Mouse (Mus musculus) stomach, embryonic 14.5 days (tissue): ENCODE data around the gene Hnf1a. TPM values are rescaled to one million over a fixed set of nuclear protein-coding genes. Genes with fewer than 3 reads are reported as not detected.

Source experiments
- ATAC-seq: fragments of 200-750 bp; cut with Nextera tagmentation; 2 replicates; pipeline ENCODE4 v1.8.0; 2017; ENCODE audit warnings: low read depth, moderate TSS enrichment; ENCODE audit not compliant: insufficient number of reproducible peaks, insufficient read depth, low FRiP score
- H3K27ac ChIP-seq: fragments of 300-500 bp; sonication (generic); 2 replicates; pipeline ENCODE4 v1.5.1; 2014; ENCODE audit warnings: mild to moderate bottlenecking, low read length, moderate library complexity, mixed read lengths
- H3K27me3 ChIP-seq: fragments of 300-500 bp; sonication (generic); 2 replicates; pipeline ENCODE4 v1.6.1; 2014; ENCODE audit warnings: low read length, control low read depth, mixed read lengths; ENCODE audit not compliant: control insufficient read depth, insufficient read depth
- H3K36me3 ChIP-seq: fragments of 300-500 bp; sonication (generic); 2 replicates; pipeline ENCODE4 v1.6.1; 2014; ENCODE audit warnings: mild to moderate bottlenecking, control low read depth, low read length, moderate library complexity, mixed read lengths; ENCODE audit not compliant: control insufficient read depth, insufficient read depth
- H3K4me1 ChIP-seq: fragments of 300-500 bp; sonication (generic); 2 replicates; pipeline ENCODE4 v1.6.1; 2014; ENCODE audit warnings: low read length, control low read depth, mixed read lengths; ENCODE audit not compliant: control insufficient read depth, insufficient read depth
- H3K4me2 ChIP-seq: fragments of 300-500 bp; sonication (generic); replicated peaks from 2 replicates; pipeline ENCODE4 v1.6.1; 2014; ENCODE audit warnings: low read depth, low read length, control low read depth
- H3K4me3 ChIP-seq: fragments of 300-500 bp; sonication (generic); 2 replicates; pipeline ENCODE4 v1.5.1; 2014; ENCODE audit warnings: low read depth, low read length, control low read depth
- H3K9ac ChIP-seq: fragments of 300-500 bp; sonication (generic); replicated peaks from 2 replicates; pipeline ENCODE4 v1.6.1; 2014; ENCODE audit warnings: low read depth, mild to moderate bottlenecking, control low read depth, low read length, moderate library complexity, mixed read lengths
- H3K9me3 ChIP-seq: fragments of 300-500 bp; sonication (generic); 2 replicates; pipeline ENCODE4 v1.6.1; 2016; ENCODE audit warnings: low read depth, low read length, control low read depth; ENCODE audit not compliant: control insufficient read depth
- WGBS: fragments of 180-500 bp; shearing (Covaris S2); extraction: QIAGEN DNeasy Blood & Tissue Kit; methylation state at CpG from one replicate; pipeline ENCODE4 v1.1.7; 2014; 5-methylcytosine and 5-hydroxymethylcytosine counted together
- polyA plus RNA-seq: library from polyadenylated mRNA; unstranded; fragments of >200 nt; fragmentation: Nextera tagmentation; extraction: Ambion mirVana; gene quantifications from 2 replicates; pipeline ENCODE4 v1.2.1, GENCODE M21; 2014

Gene Hnf1a
- polyA plus RNA-seq, 1 experiment from 2014 or later: 7.1 TPM

- no peaks in the 10 kb centered on the region for H3K36me3 ChIP-seq
- no peaks in the 10 kb centered on the region for H3K27me3 ChIP-seq
- no peak for ATAC-seq
- H3K9ac ChIP-seq: no peak overlapping the region
- no peaks in the 10 kb centered on the region for H3K4me1 ChIP-seq
- H3K4me3 ChIP-seq: no peak overlapping the region
- no peaks in the 10 kb centered on the region for H3K9me3 ChIP-seq
- no peak overlapping the region for H3K4me2 ChIP-seq
- WGBS: 59% methylated on average over 11 of the region's 11 CpGs
- H3K27ac ChIP-seq: no peak overlapping the region
Observed at GRCm38 (mm10) chr5:114978473-114978872, 7.6 kb upstream of the Hnf1a start.

GRCm38 (mm10) chr5:114976935-114977334 is 6.0 kb upstream of the Hnf1a start:
- Histone ChIP-seq H3K4me3 (no peak overlapping the region), H3K9ac (no peak overlapping the region), H3K27ac (no peak overlapping the region), H3K4me2 (no peak overlapping the region), H3K9me3 (no peaks in the 10 kb centered on the region), H3K27me3 (no peaks in the 10 kb centered on the region), H3K36me3 (no peaks in the 10 kb centered on the region), H3K4me1 (no peaks in the 10 kb centered on the region)
- ATAC-seq: no peak

- H3K9ac ChIP-seq: no peak overlapping the region
- H3K4me3 ChIP-seq: no peak overlapping the region
- ATAC-seq: no peak
- H3K36me3 ChIP-seq: no peaks in the 10 kb centered on the region
- H3K4me1 ChIP-seq: 0 out of 2 replicates have a peak, but pooled peaks cover 6% of the 10 kb centered on the region
- no peak overlapping the region for H3K27ac ChIP-seq
- H3K9me3 ChIP-seq: no peaks in the 10 kb centered on the region
- H3K27me3 ChIP-seq: no peaks in the 10 kb centered on the region
- H3K4me2 ChIP-seq: no peak overlapping the region
- 68% methylated on average over 8 of the region's 8 CpGs for WGBS
Observed at GRCm38 (mm10) chr5:114973131-114973530, 2.2 kb upstream of the Hnf1a start.

- Histone ChIP-seq H3K36me3 (no peaks in the 10 kb centered on the region), H3K4me2 (peak overlapping the region; percentile 33; the same call in 1 of the 2 replicates), H3K9ac (no peak overlapping the region), H3K4me1 (0 out of 2 replicates have a peak, but pooled peaks cover 9% of the 10 kb centered on the region), H3K9me3 (no peaks in the 10 kb centered on the region), H3K4me3 (no peak overlapping the region), H3K27me3 (no peaks in the 10 kb centered on the region), H3K27ac (no peak overlapping the region)
- ATAC-seq: no peak
- 67% methylated on average over 9 of the region's 9 CpGs for WGBS
Observed at GRCm38 (mm10) chr5:114972201-114972600, 1.3 kb upstream of the Hnf1a start.

GRCm38 (mm10) chr5:114969609-114970215 is 1.2 kb downstream of the Hnf1a start:
- peak overlapping the region; percentile 90 for H3K27ac ChIP-seq
- H3K27me3 ChIP-seq: no peaks in the 10 kb centered on the region
- H3K9me3 ChIP-seq: no peaks in the 10 kb centered on the region
- 43% methylated on average over 13 of the region's 13 CpGs for WGBS
- H3K9ac ChIP-seq: peak overlapping the region; percentile 48
- H3K4me3 ChIP-seq: peak overlapping the region; percentile 35
- H3K4me2 ChIP-seq: peak overlapping the region; percentile 33
- ATAC-seq: no peak
- H3K36me3 ChIP-seq: no peaks in the 10 kb centered on the region
- H3K4me1 ChIP-seq: peaks cover 14% of the 10 kb centered on the region; the same call in 1 of the 2 replicates

GRCm38 (mm10) chr5:114969064-114969463 is 1.8 kb downstream of the Hnf1a start:
- Histone ChIP-seq H3K4me3 (peak overlapping the region; percentile 35), H3K27ac (peak overlapping the region; percentile 90), H3K4me1 (peaks cover 14% of the 10 kb centered on the region; the same call in 1 of the 2 replicates), H3K36me3 (no peaks in the 10 kb centered on the region), H3K27me3 (no peaks in the 10 kb centered on the region), H3K9me3 (no peaks in the 10 kb centered on the region), H3K4me2 (peak overlapping the region; percentile 33; the same call in 1 of the 2 replicates), H3K9ac (peak overlapping the region; percentile 39; the same call in 1 of the 2 replicates)
- no peak for ATAC-seq
- 9% methylated on average over 4 of the region's 4 CpGs for WGBS

- H3K4me2 ChIP-seq: peak overlapping the region; percentile 33
- H3K36me3 ChIP-seq: no peaks in the 10 kb centered on the region
- H3K4me3 ChIP-seq: peak overlapping the region; percentile 35
- no peaks in the 10 kb centered on the region for H3K27me3 ChIP-seq
- WGBS: 21% methylated on average over 7 of the region's 7 CpGs
- H3K9ac ChIP-seq: peak overlapping the region; percentile 39; the same call in 1 of the 2 replicates
- H3K9me3 ChIP-seq: no peaks in the 10 kb centered on the region
- no peak for ATAC-seq
- H3K27ac ChIP-seq: peak overlapping the region; percentile 90
- peaks cover 14% of the 10 kb centered on the region; the same call in 1 of the 2 replicates for H3K4me1 ChIP-seq
Observed at GRCm38 (mm10) chr5:114968651-114969050, 2.2 kb downstream of the Hnf1a start.

- Histone ChIP-seq H3K4me1 (peaks cover 14% of the 10 kb centered on the region; the same call in 1 of the 2 replicates), H3K9me3 (no peaks in the 10 kb centered on the region), H3K36me3 (no peaks in the 10 kb centered on the region), H3K4me2 (peak overlapping the region; percentile 30), H3K4me3 (peak overlapping the region; percentile 35; the same call in 1 of the 2 replicates), H3K27me3 (no peaks in the 10 kb centered on the region), H3K27ac (peak overlapping the region; percentile 90; the same call in 1 of the 2 replicates), H3K9ac (no peak overlapping the region)
- ATAC-seq: no peak
- 39% methylated on average over 14 of the region's 14 CpGs for WGBS
Observed at GRCm38 (mm10) chr5:114967523-114968268, 3.2 kb downstream of the Hnf1a start.
